Mouse (Mus musculus): ENCODE data around the gene Abhd6.
A peak's percentile ranks its signal among the peaks of the same experiment; 100 is the strongest.

The Abhd6 gene

DNA sequence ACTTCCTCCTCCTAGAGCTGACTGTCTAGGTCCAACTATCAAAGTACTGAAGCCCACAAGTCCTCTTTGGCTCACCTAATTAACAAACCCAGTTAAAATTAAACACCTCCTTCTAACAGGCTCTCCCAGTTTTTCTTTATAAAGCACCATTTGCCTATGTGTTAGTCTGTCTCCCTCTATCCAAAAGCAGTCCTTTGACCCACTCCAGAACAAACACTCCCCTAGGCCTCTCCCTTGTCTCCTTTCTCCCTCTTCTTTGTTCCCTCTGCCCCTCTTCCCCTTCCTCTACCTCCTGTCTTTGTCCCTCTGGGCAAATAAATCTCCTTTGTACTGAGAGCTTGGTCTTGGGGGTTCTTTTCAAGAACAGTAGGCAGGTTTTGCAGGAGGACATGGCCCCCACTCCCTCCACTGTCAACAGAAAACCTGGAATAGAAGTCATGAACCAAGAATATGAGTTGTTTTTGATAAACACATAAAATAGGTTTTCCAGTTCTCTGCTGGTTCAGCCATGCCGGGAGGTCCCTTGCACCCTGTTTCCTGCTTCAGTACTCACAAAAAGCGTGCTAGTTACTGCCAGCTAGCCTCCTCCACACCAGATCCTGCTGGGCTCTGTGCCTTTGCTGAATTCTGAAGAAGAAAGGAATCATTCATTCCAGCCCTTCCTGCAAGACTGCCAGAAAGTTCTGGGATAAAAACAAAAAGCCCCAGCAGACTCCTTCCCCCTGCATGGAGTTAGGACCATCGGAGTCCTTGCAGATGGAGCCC lies 60.0 kb downstream of the Abhd6 start:
- DNase-seq, result no peak

DNA sequence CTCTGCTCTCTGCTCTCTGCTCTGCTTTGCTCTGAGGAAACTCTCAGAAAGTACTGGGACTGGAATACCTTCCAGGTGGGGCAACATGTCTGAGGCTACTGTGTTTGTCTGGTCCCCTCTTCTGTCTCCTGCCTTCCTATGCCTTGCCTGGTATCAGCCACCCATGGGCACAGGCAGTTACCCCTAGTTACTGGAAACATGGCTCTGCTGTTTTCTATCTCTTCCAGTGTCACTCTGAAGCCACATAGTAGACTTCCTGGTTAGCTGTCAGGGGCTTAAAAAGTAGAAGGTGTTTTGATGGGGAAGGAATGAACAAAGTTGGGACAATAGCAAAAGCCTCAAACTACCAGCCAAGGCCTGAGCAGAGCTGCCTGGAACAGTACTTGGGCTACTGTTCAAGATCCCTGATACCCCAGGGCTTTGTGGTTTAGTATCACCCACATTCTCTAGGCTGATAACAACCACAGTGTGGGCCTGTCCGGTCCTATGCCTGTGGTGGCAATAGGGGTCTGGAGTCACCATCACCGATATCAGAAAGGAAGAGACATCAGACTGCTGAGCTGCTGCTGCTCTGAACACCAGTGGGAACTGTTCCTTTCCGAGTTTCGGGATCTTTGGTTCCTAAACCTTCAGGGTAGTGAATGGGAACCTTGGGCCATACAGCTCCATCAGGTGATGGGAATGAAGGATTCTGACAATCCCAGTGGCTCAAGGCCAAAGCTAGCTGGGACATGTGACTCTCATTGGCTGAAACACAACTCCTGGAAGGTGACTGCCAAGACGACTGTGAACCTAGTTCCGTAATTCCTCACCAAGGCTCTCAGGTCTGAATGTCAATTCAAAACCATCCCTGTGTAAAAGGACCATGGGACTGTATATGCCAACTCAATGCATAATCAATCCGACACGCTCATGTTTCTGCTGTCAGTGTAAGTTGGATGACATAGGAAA lies 61.4 kb downstream of the Abhd6 start:
- no peak for DNase-seq

DNA sequence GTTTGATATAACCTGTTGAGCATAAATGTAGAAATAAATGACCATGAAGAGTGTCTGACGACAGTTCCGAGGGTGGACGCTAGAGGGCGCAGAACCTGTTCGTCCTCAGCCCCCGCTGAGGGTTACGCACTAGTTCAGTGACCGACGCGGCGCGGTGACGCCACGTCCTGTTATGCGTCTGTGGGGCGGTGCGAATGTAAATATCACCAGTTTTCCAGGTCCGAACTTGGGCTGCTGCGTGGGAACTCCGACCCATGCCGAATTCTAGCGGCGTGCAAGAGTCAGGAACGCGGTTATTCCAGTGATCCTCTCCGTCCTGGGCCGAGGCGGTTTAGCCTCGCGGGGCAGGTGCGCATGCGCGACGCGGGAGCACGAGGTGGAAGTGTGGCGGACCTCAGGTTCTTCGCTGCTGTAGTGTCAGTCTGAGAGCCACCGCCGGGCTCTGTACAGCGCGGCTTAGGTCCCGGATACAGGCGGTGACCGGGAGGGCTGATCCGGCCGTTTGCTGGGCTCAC lies 77.5 kb downstream of the Abhd6 start, which contains the start of gene Rpp14:
Rpp14 (plus strand) TSS at position 203 of the 515 bp plus-strand sequence.
- DNase-seq, result peak; percentile 97

DNA sequence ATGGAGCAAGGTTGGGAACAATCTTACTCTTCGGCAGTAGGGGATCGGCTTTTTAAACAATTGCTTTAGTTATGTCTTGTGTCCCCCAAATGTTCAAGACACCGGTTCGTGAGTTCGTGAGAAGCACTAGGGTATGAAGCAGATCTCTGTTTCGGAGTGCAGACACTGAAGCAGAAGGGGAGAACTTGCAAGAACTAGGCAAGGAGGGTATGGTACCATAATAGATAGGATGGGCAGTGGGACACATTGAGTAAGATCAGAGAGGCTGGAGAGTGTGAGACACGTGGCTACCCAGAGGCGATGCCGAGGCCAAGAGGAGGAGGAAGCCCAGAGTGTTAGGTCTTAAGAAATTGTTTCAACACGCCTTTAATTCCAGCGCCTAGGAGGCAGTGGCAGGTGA lies 78.0 kb downstream of the Abhd6 start:
- no peak for DNase-seq

DNA sequence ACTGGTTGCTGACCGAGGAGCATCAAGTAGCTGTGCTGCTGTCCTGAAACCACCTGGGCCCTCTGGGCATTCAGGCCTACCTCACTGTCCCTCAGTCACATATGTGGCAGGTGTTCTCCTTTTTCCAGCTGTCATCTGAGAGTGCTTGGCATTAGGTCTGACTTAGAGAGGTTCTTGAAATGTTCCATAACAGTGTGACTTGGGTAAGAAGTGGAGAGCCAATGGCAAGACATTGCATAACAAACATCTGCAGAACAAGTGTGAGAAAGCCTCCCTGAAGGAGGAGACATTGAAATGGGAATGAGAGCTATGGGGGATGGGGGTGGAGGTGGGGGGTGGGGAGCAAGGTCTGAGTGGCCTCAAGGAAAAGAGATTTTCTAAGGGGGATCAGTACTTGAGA lies 80.2 kb downstream of the Abhd6 start:
- DNase-seq, result no peak

DNA sequence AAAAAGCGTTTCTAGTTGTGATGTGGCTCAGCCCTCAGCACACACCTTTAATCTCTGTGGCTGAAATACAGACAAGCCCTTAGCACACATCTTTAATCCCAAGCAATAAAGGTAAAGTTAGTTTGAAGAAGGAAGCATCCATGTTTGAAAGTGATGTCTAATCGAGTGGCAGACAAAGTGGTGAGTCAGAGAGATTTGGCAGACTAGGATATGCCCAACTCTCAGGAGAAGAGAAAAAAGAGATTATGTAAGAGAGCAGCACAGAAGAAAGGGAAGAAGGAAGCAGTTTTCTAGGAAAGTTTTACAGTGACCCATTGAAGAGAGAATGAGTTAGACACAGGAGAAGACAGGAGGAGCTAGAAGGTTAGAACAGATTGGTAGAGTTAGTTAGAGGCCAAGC lies 86.3 kb downstream of the Abhd6 start:
- no peak for DNase-seq

DNA sequence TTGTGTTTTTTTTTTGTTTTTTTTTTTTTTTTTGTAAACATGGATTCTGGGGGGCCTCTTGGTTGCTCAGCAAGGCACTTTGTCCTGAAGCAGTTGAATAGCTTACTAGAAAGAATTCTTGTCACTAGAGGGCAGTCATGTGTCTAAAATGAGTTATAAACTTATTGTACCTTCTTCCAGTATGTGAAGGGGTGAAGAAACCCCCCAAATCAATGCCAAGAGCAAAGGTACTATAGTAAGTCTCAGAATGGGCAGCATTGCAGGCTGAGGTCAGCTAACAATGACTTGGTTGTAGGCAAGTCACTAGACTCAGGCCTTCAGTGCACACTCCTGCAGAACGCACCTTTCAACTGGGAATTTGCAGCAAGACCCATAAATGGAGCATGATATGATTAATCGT lies 89.9 kb downstream of the Abhd6 start:
- peak; percentile 73 for DNase-seq

DNA sequence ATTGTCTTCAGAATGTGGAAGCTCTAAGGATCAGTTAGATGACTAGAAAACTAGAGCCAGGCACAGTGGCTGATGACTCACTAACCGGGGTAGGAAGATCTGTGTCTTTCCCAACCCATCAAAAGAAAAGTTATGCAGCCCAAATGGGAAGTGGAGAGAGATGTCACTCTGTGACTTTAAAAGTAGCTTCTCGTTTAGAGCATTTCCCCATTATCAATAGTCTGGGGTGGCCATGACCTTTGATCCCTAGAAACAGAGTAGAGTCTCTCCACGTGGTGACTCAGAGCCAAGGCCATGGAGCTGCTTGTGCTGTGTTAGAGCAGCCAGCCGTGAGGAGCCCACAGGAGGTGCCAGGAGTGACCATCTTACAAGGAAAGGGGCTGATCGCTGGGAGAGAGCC lies 90.7 kb downstream of the Abhd6 start:
- DNase-seq, result no peak

DNA sequence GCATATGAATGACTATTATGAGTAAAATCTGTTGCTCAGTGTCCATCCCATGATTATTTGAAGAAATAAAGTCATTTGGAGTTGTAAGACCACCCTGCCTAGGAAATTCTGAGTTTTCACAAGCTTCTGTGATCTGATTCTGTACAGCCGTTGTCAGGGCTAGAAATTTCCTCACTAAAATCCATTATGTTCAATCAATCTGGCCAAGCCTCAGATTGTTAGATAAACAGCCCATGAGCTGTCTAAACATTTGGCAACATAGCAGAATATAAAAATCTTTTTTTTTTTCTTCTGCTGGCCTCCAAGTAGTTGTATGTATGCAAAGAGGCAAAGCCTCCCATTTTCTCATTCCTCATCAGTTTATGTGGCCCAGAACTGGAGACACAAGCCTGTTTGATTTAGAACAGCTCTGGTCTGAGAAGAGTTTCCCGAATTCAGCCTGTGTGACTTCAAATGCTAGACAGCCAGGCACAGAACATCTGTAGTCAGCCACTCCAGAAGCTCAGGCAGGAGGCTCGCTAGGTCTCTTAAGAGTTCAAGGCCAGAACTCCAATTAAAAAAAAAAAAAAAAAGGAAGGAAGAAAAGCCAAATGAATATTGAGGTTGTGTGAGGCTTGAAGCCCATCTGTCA lies 92.3 kb downstream of the Abhd6 start:
- no peak for DNase-seq

DNA sequence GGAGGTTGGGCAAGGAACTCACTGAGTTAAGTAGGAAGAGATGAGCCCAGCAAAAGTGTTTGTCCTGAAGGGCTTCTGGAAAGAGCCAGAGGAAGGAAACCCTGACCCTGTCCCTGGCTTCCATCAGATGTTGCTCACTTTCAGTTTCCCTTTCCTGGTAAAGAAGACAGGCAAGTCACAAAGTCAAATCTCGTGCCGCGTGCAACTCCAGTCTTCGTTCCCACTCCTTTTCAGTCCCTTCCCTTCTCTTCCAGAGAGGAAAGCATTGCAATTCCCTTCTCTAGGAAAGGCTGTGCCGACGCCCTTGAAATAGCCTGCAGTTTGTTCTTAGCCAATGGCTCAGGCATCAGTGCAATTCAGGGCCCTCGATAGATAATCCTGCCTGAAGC lies 92.9 kb downstream of the Abhd6 start:
- DNase-seq, result no peak

DNA sequence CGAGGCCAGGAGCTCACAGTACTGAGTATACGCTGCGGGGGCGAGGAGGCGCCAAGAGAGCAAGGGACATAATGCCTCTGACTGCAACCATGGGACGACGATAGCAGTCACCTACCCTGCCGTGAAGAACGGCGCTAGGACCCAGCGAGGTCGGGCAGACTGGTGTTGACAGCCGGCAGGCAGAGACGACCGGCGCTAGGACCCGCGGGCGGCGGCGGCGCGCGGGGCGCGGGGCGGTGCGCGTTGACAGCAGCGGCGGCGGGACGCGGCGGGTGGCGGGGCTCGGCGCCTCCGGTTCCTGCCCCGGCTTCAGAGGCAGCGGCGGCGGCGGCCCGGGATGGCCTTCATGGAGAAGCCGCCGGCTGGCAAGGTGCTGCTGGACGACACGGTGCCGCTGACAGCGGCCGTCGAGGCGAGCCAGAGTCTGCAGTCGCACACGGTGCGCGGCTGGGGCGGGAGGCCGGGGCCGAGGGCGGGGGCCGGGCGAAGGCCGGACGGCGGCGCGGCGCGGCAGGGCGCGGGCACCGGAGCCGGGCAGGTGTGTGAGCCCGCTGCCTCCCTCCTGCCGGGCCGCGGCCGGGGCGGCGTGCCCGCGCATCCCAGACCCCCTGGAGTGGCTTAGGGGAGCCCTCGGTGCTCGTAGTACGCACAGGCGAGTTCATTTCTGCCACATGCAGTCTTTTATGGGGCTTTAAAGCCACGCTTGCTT lies 95.4 kb downstream of the Abhd6 start, which contains the start of gene Pxk:
Pxk (plus strand) TSS at position 234 of the 709 bp plus-strand sequence.
- peak; percentile 91 for DNase-seq

DNA sequence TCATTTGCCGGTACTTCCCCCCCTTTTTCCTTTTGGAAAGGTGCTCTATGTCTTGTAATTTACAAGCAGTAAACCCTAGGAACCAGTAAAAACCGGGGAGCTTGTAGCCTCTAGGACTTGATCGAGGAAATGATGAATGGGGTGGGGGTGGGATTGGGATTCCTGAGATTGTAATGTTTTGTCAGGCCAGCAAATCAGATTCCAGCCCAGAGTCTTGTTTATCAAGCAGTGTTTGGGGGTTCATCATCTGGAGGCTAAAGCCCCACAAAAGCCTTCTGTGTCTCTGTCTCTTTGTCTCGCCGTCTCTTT lies 95.9 kb downstream of the Abhd6 start:
- DNase-seq, result no peak

DNA sequence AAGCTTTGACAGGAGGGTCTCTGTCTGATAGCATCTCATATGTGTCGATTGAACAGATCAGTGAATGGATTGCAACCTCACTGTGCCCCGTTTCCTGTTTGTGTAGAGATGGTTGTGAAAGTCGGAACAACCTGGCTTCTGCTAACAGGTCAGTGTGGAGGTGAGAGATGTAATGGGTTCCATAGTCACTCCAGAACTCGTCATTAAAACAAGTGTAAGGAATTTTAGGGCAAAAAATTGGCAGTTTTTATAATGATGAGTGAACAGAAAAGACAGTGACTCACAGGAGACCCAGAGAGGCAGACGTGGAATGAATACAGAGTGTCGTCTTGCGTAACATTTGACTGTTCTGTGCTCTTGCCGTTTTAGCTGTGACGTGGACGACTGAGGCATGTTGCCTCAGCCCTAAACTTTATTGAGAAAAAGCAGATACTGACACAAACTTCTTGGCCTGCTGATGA lies 96.9 kb downstream of the Abhd6 start:
- DNase-seq, result no peak

DNA sequence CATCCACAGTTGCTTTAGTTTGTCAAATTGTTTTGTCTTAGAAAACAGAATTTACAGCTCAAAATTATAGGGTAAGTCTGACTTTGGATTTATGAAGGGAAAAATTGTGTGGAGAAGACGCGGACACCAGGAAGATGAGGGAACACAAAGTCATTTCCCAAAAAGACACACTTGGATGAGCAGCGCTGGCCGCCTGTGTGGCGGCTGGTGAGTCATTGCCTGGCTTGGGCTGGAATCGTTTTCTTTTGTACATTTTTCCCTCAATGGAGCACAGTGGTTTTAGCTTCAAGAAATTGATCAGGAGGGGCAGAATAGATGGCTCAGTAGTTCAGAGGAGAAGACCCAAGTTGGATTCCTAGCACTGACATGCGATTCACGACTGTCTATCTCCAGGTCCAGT lies 99.2 kb downstream of the Abhd6 start:
- no peak for DNase-seq

DNA sequence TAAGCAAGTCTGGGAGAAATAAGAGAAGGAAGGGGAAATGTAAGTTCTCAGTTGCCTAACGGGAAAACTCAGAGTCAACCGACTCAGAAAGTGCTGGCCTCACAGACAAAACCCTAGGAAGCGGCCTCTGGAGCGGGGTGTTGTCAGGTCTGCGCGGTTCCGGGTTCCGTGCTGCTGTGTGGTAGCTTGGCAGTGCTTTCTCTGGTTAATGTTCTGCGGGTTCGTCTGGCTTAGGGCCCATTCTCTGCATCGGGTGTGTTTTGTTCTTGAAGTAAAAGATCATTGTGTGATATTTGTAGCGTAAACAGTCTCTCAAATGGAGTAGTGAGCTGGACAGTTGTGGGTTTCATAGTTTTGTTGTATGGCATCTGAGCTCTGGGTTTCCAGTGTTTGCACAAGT lies 100.0 kb downstream of the Abhd6 start:
- no peak for DNase-seq
